In genomic region chr2:13329754-13330417, GRCm38 (mm10) we compare ENCODE assay signal across 16 mouse cellular contexts. TPM values are rescaled to one million over a fixed set of nuclear protein-coding genes. Genes with fewer than 3 reads are reported as not detected.
DNase-seq lines count a peak whose midpoint lies in the region; ATAC-seq lines count a peak whose summit lies in the region.
"Had no signal": no experiment of that assay in that cellular context is flagged by ENCODE, and none has a peak within 500 bp of the region (broad histone marks: within the 10 kb centered on the region; RNA-seq: fewer than 3 reads in every experiment).

No protein-coding gene starts in this region.

- H3K36me3 ChIP-seq in heart, embryonic 11.5 days (ENCODE audit: control insufficient read depth, insufficient read depth, low read length), result no peaks in the 10 kb centered on the region
- H3K36me3 ChIP-seq in lung, embryonic 16.5 days (ENCODE audit: control insufficient read depth, insufficient read depth, low read length), result no peaks in the 10 kb centered on the region
- H3K36me3 ChIP-seq in embryonic facial prominence, embryonic 15.5 days, result no peaks in the 10 kb centered on the region
- no peaks in the 10 kb centered on the region for H3K36me3 ChIP-seq in midbrain, embryonic 14.5 days (ENCODE audit: control insufficient read depth, insufficient read depth, low read length)
- H3K36me3 ChIP-seq: stomach, embryonic 15.5 days had no signal

- H3K27ac ChIP-seq in heart, embryonic 11.5 days (ENCODE audit: low read depth, low read length), result no peak overlapping the region
- H3K27ac ChIP-seq in lung, embryonic 16.5 days (ENCODE audit: low read length), result peak overlapping the region; percentile 65
- H3K27ac ChIP-seq in embryonic facial prominence, embryonic 15.5 days (replicated peaks), result 0 out of 2 replicates have a peak overlapping the region, but pooled peaks have one; percentile 12
- no peak overlapping the region for H3K27ac ChIP-seq in midbrain, embryonic 14.5 days (replicated peaks; ENCODE audit: low read depth, low read length)
- H3K27ac ChIP-seq: stomach, embryonic 15.5 days had no signal

- no peaks in the 10 kb centered on the region for H3K27me3 ChIP-seq in heart, embryonic 11.5 days (ENCODE audit: control insufficient read depth, insufficient read depth, low read length)
- no peaks in the 10 kb centered on the region for H3K27me3 ChIP-seq in lung, embryonic 16.5 days (ENCODE audit: control insufficient read depth, insufficient read depth, low read depth, low read length)
- no peaks in the 10 kb centered on the region for H3K27me3 ChIP-seq in embryonic facial prominence, embryonic 15.5 days
- no peaks in the 10 kb centered on the region for H3K27me3 ChIP-seq in midbrain, embryonic 14.5 days (ENCODE audit: control insufficient read depth, insufficient read depth, low read length)
- H3K27me3 ChIP-seq: Patski; stomach, embryonic 15.5 days had no signal

- no peak overlapping the region for H3K9ac ChIP-seq in heart, embryonic 11.5 days (ENCODE audit: low read depth, low read length)
- no peak overlapping the region for H3K9ac ChIP-seq in lung, embryonic 16.5 days (ENCODE audit: low read length)
- no peak overlapping the region for H3K9ac ChIP-seq in embryonic facial prominence, embryonic 15.5 days
- no peak overlapping the region for H3K9ac ChIP-seq in midbrain, embryonic 14.5 days (replicated peaks; ENCODE audit: low read length)
- H3K9ac ChIP-seq: stomach, embryonic 15.5 days had no signal

- 51% methylated on average over 4 of the region's 4 CpGs for WGBS in heart, embryonic 11.5 days (ENCODE audit: insufficient replicate concordance)
- 41% methylated on average over 4 of the region's 4 CpGs for WGBS in lung, embryonic 16.5 days
- WGBS in embryonic facial prominence, embryonic 15.5 days, result 40% methylated on average over 4 of the region's 4 CpGs
- 53% methylated on average over 4 of the region's 4 CpGs for WGBS in midbrain, embryonic 14.5 days

- no peak overlapping the region for H3K4me2 ChIP-seq in heart, embryonic 11.5 days
- no peak overlapping the region for H3K4me2 ChIP-seq in lung, embryonic 16.5 days (ENCODE audit: low read depth, low read length)
- H3K4me2 ChIP-seq in embryonic facial prominence, embryonic 15.5 days (replicated peaks), result no peak overlapping the region
- H3K4me2 ChIP-seq in midbrain, embryonic 14.5 days (ENCODE audit: low read length), result no peak overlapping the region
- H3K4me2 ChIP-seq: stomach, embryonic 15.5 days had no signal

- no peaks in the 10 kb centered on the region for H3K4me1 ChIP-seq in heart, embryonic 11.5 days (ENCODE audit: control insufficient read depth, insufficient read depth, low read length)
- no peaks in the 10 kb centered on the region for H3K4me1 ChIP-seq in lung, embryonic 16.5 days (replicated peaks; ENCODE audit: control insufficient read depth, insufficient read depth, low read length)
- no peaks in the 10 kb centered on the region for H3K4me1 ChIP-seq in embryonic facial prominence, embryonic 15.5 days
- no peaks in the 10 kb centered on the region for H3K4me1 ChIP-seq in midbrain, embryonic 14.5 days (ENCODE audit: control insufficient read depth, insufficient read depth, low read length)
- H3K4me1 ChIP-seq: stomach, embryonic 15.5 days had no signal

- no peak overlapping the region for H3K4me3 ChIP-seq in heart, embryonic 11.5 days (ENCODE audit: low read depth, low read length)
- no peak overlapping the region for H3K4me3 ChIP-seq in lung, embryonic 16.5 days (ENCODE audit: low read length)
- H3K4me3 ChIP-seq in embryonic facial prominence, embryonic 15.5 days (replicated peaks), result no peak overlapping the region
- no peak overlapping the region for H3K4me3 ChIP-seq in midbrain, embryonic 14.5 days (replicated peaks; ENCODE audit: low read depth, low read length)
- H3K4me3 ChIP-seq: erythroblast, embryonic 14.5 days; stomach, embryonic 15.5 days had no signal

- no peak for ATAC-seq in heart, embryonic 11.5 days (replicated peaks; ENCODE audit: insufficient number of reproducible peaks, low FRiP score, low TSS enrichment)
- peak; percentile 75 for ATAC-seq in lung, embryonic 16.5 days (ENCODE audit: low read depth)
- no peak for ATAC-seq in embryonic facial prominence, embryonic 15.5 days (ENCODE audit: insufficient number of reproducible peaks, low FRiP score, low TSS enrichment, low read depth)
- ATAC-seq in megakaryocyte progenitor cell, adult 5-6 weeks (replicated peaks; ENCODE audit: poor library complexity), result peak; percentile 90
- no peak for ATAC-seq in midbrain, embryonic 14.5 days (ENCODE audit: low FRiP score, low TSS enrichment)
- ATAC-seq: inflammation-experienced regulatory T-cells, adult 6 months; Patski had no signal

- DNase-seq in heart, adult 18-20 months, result peak; percentile 8 to 18
- no peak for DNase-seq in lung, postnatal 14 days
- no peak for DNase-seq in midbrain, embryonic 14.5 days
- no peak for DNase-seq in urinary bladder, adult 2 months (ENCODE audit: low spot score)
- DNase-seq: cerebellum, adult 9-10 months; kidney, postnatal 14 days; liver; right cerebral cortex, postnatal 4 days had no signal

- no peaks in the 10 kb centered on the region for H3K9me3 ChIP-seq in heart, embryonic 11.5 days (replicated peaks; ENCODE audit: control insufficient read depth, low read length)
- H3K9me3 ChIP-seq in lung, embryonic 16.5 days (ENCODE audit: control insufficient read depth, low read length), result no peaks in the 10 kb centered on the region
- H3K9me3 ChIP-seq in embryonic facial prominence, embryonic 15.5 days (replicated peaks), result no peaks in the 10 kb centered on the region
- H3K9me3 ChIP-seq in midbrain, embryonic 14.5 days (ENCODE audit: control insufficient read depth, low read length), result no peaks in the 10 kb centered on the region
- H3K9me3 ChIP-seq: stomach, embryonic 15.5 days had no signal

RNA-seq across cellular contexts. Expression of gene Rsu1, which starts 58.7 kb away (rescaled TPM):
- 10 to 100 TPM; 35.9 to 48.6 TPM for total RNA-seq in heart, adult 18-20 months (2021)
- polyA plus RNA-seq in heart, embryonic 11.5 days (2014; fragmentation: Nextera tagmentation; extraction: Ambion mirVana), result 142 and 147 TPM in 2 replicates
- polyA plus RNA-seq in lung, embryonic 16.5 days (2015; fragmentation: Nextera tagmentation; extraction: Ambion mirVana), result 177 and 187 TPM in 2 replicates
- 119 and 128 TPM in 2 replicates for polyA plus RNA-seq in embryonic facial prominence, embryonic 15.5 days (2015; fragmentation: Nextera tagmentation; extraction: Ambion mirVana)
- 108 and 134 TPM in 2 replicates for total RNA-seq in megakaryocyte progenitor cell, adult 5-6 weeks (2015)
- 144 and 157 TPM in 2 replicates for total RNA-seq in megakaryocyte progenitor cell, adult 5-6 weeks (2017)
- polyA plus RNA-seq in midbrain, embryonic 14.5 days (2014; fragmentation: Nextera tagmentation; extraction: Ambion mirVana), result 49.0 and 58.7 TPM in 2 replicates
- 209 and 247 TPM in 2 replicates for polyA plus RNA-seq in urinary bladder, adult 2 months (2012; rRNA removed)

Comparison
In these comparisons a context has a peak if more than half of its experiments do, and no peak if none do; other contexts are left out.
1. DNase-seq: peak in heart, adult 18-20 months (2 of 2); none in lung, postnatal 14 days (single experiment), midbrain, embryonic 14.5 days (single experiment) and urinary bladder, adult 2 months (single experiment).
2. ATAC-seq: peak in lung, embryonic 16.5 days (single experiment) and megakaryocyte progenitor cell, adult 5-6 weeks (single experiment); none in heart, embryonic 11.5 days (single experiment), embryonic facial prominence, embryonic 15.5 days (single experiment) and midbrain, embryonic 14.5 days (single experiment).
3. H3K27ac ChIP-seq: peak in lung, embryonic 16.5 days (single experiment) and embryonic facial prominence, embryonic 15.5 days (single experiment); none in heart, embryonic 11.5 days (single experiment) and midbrain, embryonic 14.5 days (single experiment).